Mouse (Mus musculus) heart, postnatal 0 days (tissue): ENCODE results near the gene Pofut1. TPM values are rescaled to one million over a fixed set of nuclear protein-coding genes. Genes with fewer than 3 reads are reported as not detected.

Experiments
- ATAC-seq: fragments of 200-750 bp; cut with Nextera tagmentation; 2 replicates; pipeline ENCODE4 v1.8.0; 2017; ENCODE audit warnings: low read depth, moderate number of reproducible peaks, moderate library complexity; ENCODE audit not compliant: insufficient read depth
- DNase-seq: peaks from one replicate; pipeline ENCODE4 v3.0.0-alpha.2; 2016; ENCODE audit warnings: low spot score
- H3K27ac ChIP-seq: fragments of 300-500 bp; sonication (generic); 2 replicates; pipeline ENCODE4 v1.5.1; 2014; ENCODE audit warnings: low read depth, mild to moderate bottlenecking
- H3K27me3 ChIP-seq: fragments of 300-500 bp; sonication (generic); 2 replicates; pipeline ENCODE4 v1.6.1; 2014; ENCODE audit warnings: low read length, mixed read lengths; ENCODE audit not compliant: control insufficient read depth, insufficient read depth
- H3K36me3 ChIP-seq: fragments of 300-500 bp; sonication (generic); replicated peaks from 2 replicates; pipeline ENCODE4 v1.6.1; 2014; ENCODE audit warnings: low read length, mixed read lengths; ENCODE audit not compliant: control insufficient read depth, insufficient read depth
- H3K4me1 ChIP-seq: fragments of 300-500 bp; sonication (generic); 2 replicates; pipeline ENCODE4 v1.6.1; 2014; ENCODE audit warnings: antibody characterized with exemption; ENCODE audit not compliant: control insufficient read depth, insufficient read depth
- H3K4me2 ChIP-seq: fragments of 300-500 bp; sonication (generic); 2 replicates; pipeline ENCODE4 v1.6.1; 2014; ENCODE audit warnings: low read depth, mild to moderate bottlenecking, low read length, moderate library complexity
- H3K4me3 ChIP-seq: fragments of 300-500 bp; sonication (generic); 2 replicates; pipeline ENCODE4 v1.5.1; 2014; ENCODE audit warnings: low read depth, low read length
- H3K9ac ChIP-seq: fragments of 300-500 bp; sonication (generic); replicated peaks from 2 replicates; pipeline ENCODE4 v1.6.1; 2014; ENCODE audit warnings: low read depth, low read length, mixed read lengths
- H3K9me3 ChIP-seq: fragments of 300-500 bp; sonication (generic); replicated peaks from 2 replicates; pipeline ENCODE4 v1.6.1; 2016; ENCODE audit warnings: low read length; ENCODE audit not compliant: control insufficient read depth
- CTCF ChIP-seq: IDR thresholded peaks from 2 replicates; pipeline ENCODE4 v1.5.1; 2016; ENCODE audit warnings: antibody characterized with exemption, control low read depth, low read depth
- EP300 ChIP-seq: IDR thresholded peaks from 2 replicates; pipeline ENCODE4 v1.6.1; 2016; ENCODE audit warnings: antibody characterized with exemption, low read depth
- WGBS: fragments of 180-500 bp; shearing (Covaris S2); extraction: QIAGEN DNeasy Blood & Tissue Kit; methylation state at CpG from one replicate; pipeline ENCODE4 v1.1.7; 2014; 5-methylcytosine and 5-hydroxymethylcytosine counted together
- polyA plus RNA-seq: library from polyadenylated mRNA; unstranded; fragments of >200 nt; fragmentation: Nextera tagmentation; extraction: Ambion mirVana; gene quantifications from 2 replicates; pipeline ENCODE4 v1.2.1, GENCODE M21; 2015
- total RNA-seq: library from RNA; depleted of rRNA; stranded (reverse); fragments of >200 nt; gene quantifications from 2 replicates; pipeline ENCODE4 v1.2.3, GENCODE M21; 2014; ENCODE audit warnings: low replicate concordance

The Pofut1 gene
- total and polyA plus RNA-seq, 2 experiments from 2014 or later, result 2.5 to 28.6 TPM

GRCm38 (mm10) chr2:153209286-153209685, 32.0 kb upstream of the Pofut1 start:
- Histone ChIP-seq H3K27ac (no peak overlapping the region), H3K27me3 (no peaks in the 10 kb centered on the region), H3K9me3 (no peaks in the 10 kb centered on the region), H3K4me3 (no peak overlapping the region), H3K4me1 (no peaks in the 10 kb centered on the region), H3K36me3 (peaks cover 52% of the 10 kb centered on the region), H3K4me2 (no peak overlapping the region), H3K9ac (no peak overlapping the region)
- ATAC-seq, result no peak
- DNase-seq, result no peak
- 76% methylated on average over 5 of the region's 5 CpGs for whole genome bisulfite sequencing
- TF ChIP-seq EP300, result no peak
- TF ChIP-seq CTCF, result no peak

- TF ChIP-seq EP300 (no peak), CTCF (no peak)
Observed at GRCm38 (mm10) chr2:153211451-153211850, 29.9 kb upstream of the Pofut1 start.

GRCm38 (mm10) chr2:153213351-153213750, 28.0 kb upstream of the Pofut1 start:
- H3K9me3 ChIP-seq, result no peaks in the 10 kb centered on the region
- DNase-seq, result no peak
- peaks cover 6% of the 10 kb centered on the region; the same call in 1 of the 2 replicates for H3K4me1 ChIP-seq
- peaks cover 15% of the 10 kb centered on the region for H3K36me3 ChIP-seq
- no peak for ATAC-seq
- no peaks in the 10 kb centered on the region for H3K27me3 ChIP-seq
- H3K27ac ChIP-seq, result no peak overlapping the region
- WGBS, result 88% methylated on average over 4 of the region's 4 CpGs
- H3K9ac ChIP-seq, result no peak overlapping the region
- no peak for TF ChIP-seq EP300
- no peak for TF ChIP-seq CTCF
- no peak overlapping the region for H3K4me2 ChIP-seq
- H3K4me3 ChIP-seq, result no peak overlapping the region

More at GRCm38 (mm10) chr2:153211451-153211850, 29.9 kb upstream of the Pofut1 start:
- Histone ChIP-seq H3K9ac (no peak overlapping the region), H3K9me3 (no peaks in the 10 kb centered on the region), H3K27me3 (no peaks in the 10 kb centered on the region), H3K36me3 (peaks cover 31% of the 10 kb centered on the region), H3K4me1 (peaks cover 6% of the 10 kb centered on the region; the same call in 1 of the 2 replicates), H3K4me3 (no peak overlapping the region), H3K27ac (no peak overlapping the region), H3K4me2 (no peak overlapping the region)
- DNase-seq (no peak), ATAC-seq (no peak)
- WGBS, result 90% methylated on average over 5 of the region's 5 CpGs

- peak; percentile 78 for ATAC-seq
Observed at GRCm38 (mm10) chr2:153214771-153215259, 26.5 kb upstream of the Pofut1 start.

GRCm38 (mm10) chr2:153215421-153215820, 25.9 kb upstream of the Pofut1 start:
- peaks cover 6% of the 10 kb centered on the region; the same call in 1 of the 2 replicates for H3K4me1 ChIP-seq
- H3K4me2 ChIP-seq, result no peak overlapping the region
- TF ChIP-seq EP300 (no peak), CTCF (no peak)
- no peaks in the 10 kb centered on the region for H3K27me3 ChIP-seq
- no peak overlapping the region for H3K9ac ChIP-seq
- no peak overlapping the region for H3K4me3 ChIP-seq
- DNase-seq, result no peak
- no peaks in the 10 kb centered on the region for H3K9me3 ChIP-seq
- ATAC-seq, result no peak
- no peak overlapping the region for H3K27ac ChIP-seq
- 0 out of 2 replicates have a peak, but pooled peaks cover 3% of the 10 kb centered on the region for H3K36me3 ChIP-seq
- 67% methylated on average over 4 of the region's 4 CpGs for WGBS

More at GRCm38 (mm10) chr2:153214771-153215259, 26.5 kb upstream of the Pofut1 start:
- H3K4me2 ChIP-seq, result no peak overlapping the region
- no peak overlapping the region for H3K9ac ChIP-seq
- no peaks in the 10 kb centered on the region for H3K9me3 ChIP-seq
- peak; percentile 32 for DNase-seq
- H3K36me3 ChIP-seq, result 0 out of 2 replicates have a peak, but pooled peaks cover 5% of the 10 kb centered on the region
- H3K4me1 ChIP-seq, result peaks cover 6% of the 10 kb centered on the region; the same call in 1 of the 2 replicates
- no peak for TF ChIP-seq CTCF
- TF ChIP-seq EP300, result no peak
- peak overlapping the region; percentile 2; the same call in 1 of the 2 replicates for H3K27ac ChIP-seq
- no peaks in the 10 kb centered on the region for H3K27me3 ChIP-seq
- no peak overlapping the region for H3K4me3 ChIP-seq
- WGBS, result 33% methylated on average over 6 of the region's 6 CpGs
